Mouse (Mus musculus) liver, embryonic 11.5 days (tissue): ENCODE results near the gene Creb5. TPM values are rescaled to one million over a fixed set of nuclear protein-coding genes. Genes with fewer than 3 reads are reported as not detected.
A peak's percentile ranks its signal among the peaks of the same experiment; 100 is the strongest.

Source experiments
- ATAC-seq: fragments of 200-750 bp; cut with Nextera tagmentation; replicated peaks from 2 replicates; pipeline ENCODE4 v1.8.0; 2017; ENCODE audit warnings: moderate number of reproducible peaks, mild to moderate bottlenecking, moderate TSS enrichment, moderate library complexity; ENCODE audit not compliant: low FRiP score
- DNase-seq: peaks from one replicate; pipeline ENCODE4 v3.0.0-alpha.2; 2017; ENCODE audit warnings: low spot score
- H3K27ac ChIP-seq: fragments of 300-500 bp; sonication (generic); 2 replicates; pipeline ENCODE4 v1.5.1; 2014; ENCODE audit warnings: mild to moderate bottlenecking, low read depth, low read length, control low read depth
- H3K27me3 ChIP-seq: fragments of 300-500 bp; sonication (generic); replicated peaks from 2 replicates; pipeline ENCODE4 v1.6.1; 2014; ENCODE audit warnings: low read length, mixed read lengths; ENCODE audit not compliant: control insufficient read depth, insufficient read depth
- H3K36me3 ChIP-seq: fragments of 300-500 bp; sonication (generic); 2 replicates; pipeline ENCODE4 v1.6.1; 2014; ENCODE audit warnings: mild to moderate bottlenecking, low read length, moderate library complexity, mixed read lengths; ENCODE audit not compliant: control insufficient read depth, insufficient read depth
- H3K4me1 ChIP-seq: fragments of 300-500 bp; sonication (generic); replicated peaks from 2 replicates; pipeline ENCODE4 v1.6.1; 2014; ENCODE audit warnings: low read length, mixed read lengths; ENCODE audit not compliant: control insufficient read depth, insufficient read depth
- H3K4me2 ChIP-seq: fragments of 300-500 bp; sonication (generic); 2 replicates; pipeline ENCODE4 v1.6.1; 2014; ENCODE audit warnings: mild to moderate bottlenecking, control low read depth, moderate library complexity
- H3K4me3 ChIP-seq: fragments of 300-500 bp; sonication (generic); 2 replicates; pipeline ENCODE4 v1.5.1; 2014; ENCODE audit warnings: low read depth, low read length, control low read depth
- H3K9ac ChIP-seq: fragments of 300-500 bp; sonication (generic); 2 replicates; pipeline ENCODE4 v1.6.1; 2014; ENCODE audit warnings: low read depth, low read length, control low read depth
- H3K9me3 ChIP-seq: fragments of 300-500 bp; sonication (generic); 2 replicates; pipeline ENCODE4 v1.6.1; 2016; ENCODE audit warnings: low read length, inconsistent platforms, mixed read lengths; ENCODE audit not compliant: control insufficient read depth
- WGBS: fragments of 180-500 bp; shearing (Covaris S2); extraction: QIAGEN DNeasy Blood & Tissue Kit; methylation state at CpG from one replicate; pipeline ENCODE4 v1.1.7; 2014; 5-methylcytosine and 5-hydroxymethylcytosine counted together
- polyA plus RNA-seq: library from polyadenylated mRNA; unstranded; fragments of >200 nt; fragmentation: Nextera tagmentation; extraction: Ambion mirVana; gene quantifications from 2 replicates; pipeline ENCODE4 v1.2.1, GENCODE M21; 2014

Gene Creb5
- polyA plus RNA-seq, 1 experiment from 2014 or later, result 2.3 TPM

GRCm38 (mm10) chr6:53459995-53460747 is 173.1 kb downstream of the Creb5 start:
- WGBS, result 81% methylated on average over 6 of the region's 6 CpGs
- H3K9ac ChIP-seq, result no peak overlapping the region
- ATAC-seq (no peak), DNase-seq (no peak)
- no peak overlapping the region for H3K4me2 ChIP-seq
- H3K27ac ChIP-seq, result no peak overlapping the region
- no peaks in the 10 kb centered on the region for H3K4me1 ChIP-seq
- no peaks in the 10 kb centered on the region for H3K9me3 ChIP-seq
- H3K36me3 ChIP-seq, result no peaks in the 10 kb centered on the region
- H3K27me3 ChIP-seq, result no peaks in the 10 kb centered on the region
- H3K4me3 ChIP-seq, result no peak overlapping the region

- Histone ChIP-seq H3K27me3 (no peaks in the 10 kb centered on the region), H3K9me3 (no peaks in the 10 kb centered on the region), H3K27ac (no peak overlapping the region), H3K9ac (no peak overlapping the region), H3K4me1 (no peaks in the 10 kb centered on the region), H3K4me3 (no peak overlapping the region), H3K4me2 (no peak overlapping the region), H3K36me3 (no peaks in the 10 kb centered on the region)
- WGBS, result 82% methylated on average over 6 of the region's 6 CpGs
- ATAC-seq (no peak), DNase-seq (no peak)
Measured at GRCm38 (mm10) chr6:53461056-53461455, 174.0 kb downstream of the Creb5 start.

- Histone ChIP-seq H3K4me3 (no peak overlapping the region), H3K4me2 (no peak overlapping the region), H3K27me3 (no peaks in the 10 kb centered on the region), H3K4me1 (no peaks in the 10 kb centered on the region), H3K36me3 (no peaks in the 10 kb centered on the region), H3K9me3 (no peaks in the 10 kb centered on the region), H3K27ac (no peak overlapping the region), H3K9ac (no peak overlapping the region)
- DNase-seq, result no peak
- WGBS, result 63% methylated on average over 12 of the region's 12 CpGs
- no peak for ATAC-seq
Measured at GRCm38 (mm10) chr6:53461775-53462770, 175.0 kb downstream of the Creb5 start.

- Histone ChIP-seq H3K4me2 (no peak overlapping the region), H3K27me3 (no peaks in the 10 kb centered on the region), H3K9me3 (no peaks in the 10 kb centered on the region), H3K27ac (no peak overlapping the region), H3K9ac (no peak overlapping the region), H3K4me1 (no peaks in the 10 kb centered on the region), H3K4me3 (no peak overlapping the region), H3K36me3 (no peaks in the 10 kb centered on the region)
- ATAC-seq (no peak), DNase-seq (no peak)
- 78% methylated on average over 7 of the region's 7 CpGs for WGBS
Measured at GRCm38 (mm10) chr6:53462802-53463201, 175.7 kb downstream of the Creb5 start.

GRCm38 (mm10) chr6:53463261-53463813 is 176.3 kb downstream of the Creb5 start:
- no peak overlapping the region for H3K4me3 ChIP-seq
- H3K9ac ChIP-seq, result no peak overlapping the region
- ATAC-seq (no peak), DNase-seq (peak; percentile 10)
- no peaks in the 10 kb centered on the region for H3K36me3 ChIP-seq
- no peaks in the 10 kb centered on the region for H3K4me1 ChIP-seq
- H3K27me3 ChIP-seq, result no peaks in the 10 kb centered on the region
- H3K9me3 ChIP-seq, result no peaks in the 10 kb centered on the region
- H3K4me2 ChIP-seq, result no peak overlapping the region
- H3K27ac ChIP-seq, result no peak overlapping the region
- WGBS, result 71% methylated on average over 6 of the region's 6 CpGs

- H3K4me2 ChIP-seq, result no peak overlapping the region
- H3K4me1 ChIP-seq, result no peaks in the 10 kb centered on the region
- H3K9ac ChIP-seq, result no peak overlapping the region
- ATAC-seq (no peak), DNase-seq (no peak)
- 64% methylated on average over 4 of the region's 4 CpGs for WGBS
- no peaks in the 10 kb centered on the region for H3K9me3 ChIP-seq
- no peak overlapping the region for H3K27ac ChIP-seq
- no peaks in the 10 kb centered on the region for H3K36me3 ChIP-seq
- H3K4me3 ChIP-seq, result no peak overlapping the region
- H3K27me3 ChIP-seq, result no peaks in the 10 kb centered on the region
Measured at GRCm38 (mm10) chr6:53469204-53469603, 182.1 kb downstream of the Creb5 start.

- no peaks in the 10 kb centered on the region for H3K9me3 ChIP-seq
- H3K27ac ChIP-seq, result no peak overlapping the region
- no peak overlapping the region for H3K4me2 ChIP-seq
- no peaks in the 10 kb centered on the region for H3K4me1 ChIP-seq
- DNase-seq (no peak), ATAC-seq (no peak)
- no peak overlapping the region for H3K4me3 ChIP-seq
- H3K36me3 ChIP-seq, result no peaks in the 10 kb centered on the region
- 72% methylated on average over 2 of the region's 2 CpGs for WGBS
- no peak overlapping the region for H3K9ac ChIP-seq
- H3K27me3 ChIP-seq, result no peaks in the 10 kb centered on the region
Measured at GRCm38 (mm10) chr6:53469703-53470102, 182.6 kb downstream of the Creb5 start.

- no peak overlapping the region for H3K4me2 ChIP-seq
- ATAC-seq (no peak), DNase-seq (peak; percentile 27)
- H3K4me1 ChIP-seq, result no peaks in the 10 kb centered on the region
- no peaks in the 10 kb centered on the region for H3K9me3 ChIP-seq
- no peak overlapping the region for H3K9ac ChIP-seq
- no peaks in the 10 kb centered on the region for H3K27me3 ChIP-seq
- H3K27ac ChIP-seq, result no peak overlapping the region
- WGBS, result 48% methylated on average over 8 of the region's 8 CpGs
- no peaks in the 10 kb centered on the region for H3K36me3 ChIP-seq
- no peak overlapping the region for H3K4me3 ChIP-seq
Measured at GRCm38 (mm10) chr6:53470559-53470958, 183.5 kb downstream of the Creb5 start.
